Mouse (Mus musculus) frontal cortex, postnatal 25 days (tissue): ENCODE results near the gene Vamp2.

ENCODE experiments used
- DNase-seq, 2 experiments: peaks; one replicate each; pipeline ENCODE4 v3.0.0; 2022; ENCODE audit warnings: low spot score in 2 of 2

The Vamp2 gene

DNA sequence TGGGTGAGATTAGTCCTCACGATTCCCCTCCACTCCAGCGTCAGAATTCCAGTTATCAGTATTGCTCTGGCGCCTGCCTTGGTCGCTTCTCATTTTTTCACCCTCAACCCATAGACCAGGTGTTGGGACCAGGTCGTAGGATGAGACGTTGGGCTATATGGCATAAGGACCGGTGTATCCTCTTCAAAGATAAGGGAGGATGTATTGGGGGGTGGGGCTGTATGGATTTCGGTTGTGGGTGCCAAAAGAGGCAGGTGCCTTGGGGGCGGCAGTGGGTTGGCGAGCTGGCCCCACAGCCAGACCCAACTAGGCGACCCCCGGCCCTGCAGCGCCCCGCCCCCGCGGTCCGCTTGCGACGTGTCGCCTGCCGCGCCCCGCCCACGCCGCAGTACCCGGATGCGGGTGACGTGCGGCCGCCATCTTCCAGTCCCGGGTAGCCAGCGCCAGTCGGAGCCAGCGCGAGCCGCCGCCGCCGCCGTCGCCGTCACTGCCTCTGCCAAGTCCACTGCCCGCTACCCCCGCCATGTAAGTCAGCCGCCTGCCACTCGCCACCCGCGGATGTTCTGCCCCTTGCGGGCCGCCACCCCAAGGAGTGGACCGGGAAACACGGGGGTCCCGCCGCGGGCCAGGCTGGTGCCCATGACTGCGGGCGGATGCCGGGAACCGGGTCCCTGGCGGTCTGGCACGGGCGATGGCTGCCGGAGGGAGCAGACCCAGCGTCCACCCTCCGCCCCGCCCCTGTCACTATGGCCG lies at the start of gene Vamp2:
Vamp2 (plus strand) TSS at position 388 of the 753 bp plus-strand sequence.
- peak; percentile 92 for DNase-seq

DNA sequence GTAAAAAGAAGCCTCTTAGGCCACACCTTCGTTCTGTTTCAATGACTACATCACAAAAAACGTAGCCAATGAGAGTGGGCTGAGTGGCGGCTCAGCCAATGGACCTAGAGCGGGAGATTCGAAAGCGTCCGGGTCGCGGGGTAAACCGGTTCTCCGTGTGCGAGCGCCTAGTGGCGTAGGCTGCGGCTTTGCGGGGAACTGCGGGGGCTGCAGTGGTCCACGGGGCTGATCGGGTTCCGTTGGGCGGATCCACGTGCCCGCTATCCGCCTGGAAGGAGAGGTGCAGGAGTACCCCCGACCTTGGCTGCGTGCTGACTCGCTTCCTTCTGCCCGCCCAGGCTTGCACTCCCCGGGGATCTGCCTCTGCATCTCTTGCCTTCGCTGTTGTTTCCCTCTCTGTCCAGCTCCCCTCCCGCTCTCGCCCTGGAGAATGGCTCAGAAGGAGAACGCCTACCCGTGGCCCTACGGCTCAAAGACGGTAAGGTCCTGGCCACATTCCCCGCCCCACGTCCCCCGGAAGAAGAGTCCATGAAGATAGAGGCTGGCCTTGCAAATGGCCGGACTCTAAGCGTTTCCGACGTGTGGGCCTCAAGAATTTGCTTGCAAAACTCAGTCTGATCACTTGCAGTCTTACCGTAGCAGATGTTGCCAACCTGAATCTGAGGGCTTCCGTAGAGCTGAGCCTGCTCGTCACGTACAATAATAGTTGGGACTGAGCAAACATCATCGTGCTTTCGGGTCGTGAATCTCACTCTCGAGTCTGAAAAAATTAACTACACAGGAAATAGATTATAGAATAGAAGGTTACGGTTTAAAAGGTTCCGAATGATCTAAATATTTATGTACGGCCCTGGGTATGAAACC lies 42.5 kb upstream of the Vamp2 start, which contains the start of gene Aurkb:
Aurkb (plus strand) TSS at position 117 of the 864 bp plus-strand sequence.
- DNase-seq, result peak in 1 of 2 experiments; percentile 56

DNA sequence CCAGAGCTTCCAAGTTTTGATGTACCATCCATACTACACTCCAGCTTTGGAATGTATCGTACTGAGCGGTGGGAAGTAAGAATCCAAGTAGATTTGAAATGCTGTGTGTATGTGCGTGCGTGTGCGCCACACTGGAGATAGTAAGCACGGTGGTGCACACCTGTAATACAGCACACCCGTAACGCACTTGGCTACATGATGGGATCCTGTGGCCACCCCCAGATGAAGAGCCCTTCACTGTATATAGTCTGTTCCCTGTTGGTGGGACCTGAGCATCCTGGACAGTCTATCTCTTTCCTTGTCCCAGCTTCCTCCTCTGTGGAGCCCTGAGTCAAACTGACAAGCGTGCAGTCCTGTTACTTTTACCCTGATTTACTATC lies 41.9 kb upstream of the Vamp2 start:
- DNase-seq, result no peak

DNA sequence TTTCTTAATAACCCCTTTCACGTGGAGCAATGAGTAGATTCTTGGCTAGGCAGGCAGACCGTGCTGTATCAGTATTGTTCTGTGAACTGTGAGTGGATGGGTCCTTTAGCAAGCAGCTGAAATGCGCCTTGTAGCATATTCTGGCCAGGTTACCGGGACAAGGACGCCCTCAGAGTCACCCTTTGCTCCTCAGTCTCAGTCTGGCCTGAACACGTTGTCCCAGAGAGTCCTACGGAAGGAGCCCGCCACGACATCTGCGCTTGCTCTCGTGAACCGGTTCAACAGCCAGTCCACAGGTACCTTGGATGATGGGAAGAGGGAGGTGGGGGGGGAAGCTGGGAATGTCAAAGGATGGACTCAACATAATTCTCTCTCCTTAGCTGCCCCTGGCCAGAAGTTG lies 40.7 kb upstream of the Vamp2 start:
- DNase-seq, result no peak

DNA sequence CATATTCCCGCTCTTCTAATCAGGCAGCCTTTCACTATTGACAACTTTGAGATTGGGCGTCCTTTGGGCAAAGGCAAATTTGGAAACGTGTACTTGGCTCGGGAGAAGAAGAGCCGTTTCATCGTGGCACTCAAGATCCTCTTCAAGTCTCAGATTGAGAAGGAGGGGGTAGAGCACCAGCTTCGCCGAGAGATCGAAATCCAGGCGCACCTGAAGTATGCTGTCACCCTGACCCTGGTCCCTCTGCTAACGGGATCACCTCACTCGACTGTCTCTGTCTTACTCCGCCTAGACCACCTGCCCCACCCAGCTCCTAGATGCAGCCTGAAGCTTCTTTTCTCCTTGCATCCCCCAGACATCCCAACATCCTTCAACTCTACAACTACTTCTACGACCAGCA lies 40.1 kb upstream of the Vamp2 start:
- DNase-seq, result no peak

GRCm38 (mm10) chr11:69050748-69051147 lies 37.5 kb upstream of the Vamp2 start:
- no peak for DNase-seq

- no peak for DNase-seq
Observed at GRCm38 (mm10) chr11:69051771-69052170, 36.5 kb upstream of the Vamp2 start.

- DNase-seq, result no peak
Observed at GRCm38 (mm10) chr11:69052824-69053421, 35.4 kb upstream of the Vamp2 start.

DNA sequence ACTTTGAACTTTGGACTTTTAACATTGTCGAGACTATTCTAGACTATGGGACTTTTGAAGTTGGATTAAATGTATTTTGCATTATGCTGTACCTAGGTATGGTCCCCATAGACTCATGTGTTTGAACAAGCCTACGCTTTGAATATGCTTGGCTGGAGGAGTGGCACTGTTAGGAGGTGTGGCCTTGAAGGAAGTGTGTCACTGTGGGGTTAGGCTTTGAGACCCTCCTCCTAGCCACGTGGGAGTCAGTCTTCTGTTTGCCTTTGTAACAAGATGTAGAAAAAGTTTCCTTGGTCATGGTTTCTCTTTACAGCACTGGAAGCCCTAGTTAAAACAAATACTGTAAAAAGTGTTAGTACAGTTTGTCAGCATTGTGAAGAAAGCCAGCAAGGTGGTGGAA lies 34.4 kb upstream of the Vamp2 start:
- DNase-seq, result no peak

GRCm38 (mm10) chr11:69058265-69058664 lies 30.0 kb upstream of the Vamp2 start:
- DNase-seq, result no peak

- no peak for DNase-seq
Observed at GRCm38 (mm10) chr11:69058729-69059356, 29.4 kb upstream of the Vamp2 start.

DNA sequence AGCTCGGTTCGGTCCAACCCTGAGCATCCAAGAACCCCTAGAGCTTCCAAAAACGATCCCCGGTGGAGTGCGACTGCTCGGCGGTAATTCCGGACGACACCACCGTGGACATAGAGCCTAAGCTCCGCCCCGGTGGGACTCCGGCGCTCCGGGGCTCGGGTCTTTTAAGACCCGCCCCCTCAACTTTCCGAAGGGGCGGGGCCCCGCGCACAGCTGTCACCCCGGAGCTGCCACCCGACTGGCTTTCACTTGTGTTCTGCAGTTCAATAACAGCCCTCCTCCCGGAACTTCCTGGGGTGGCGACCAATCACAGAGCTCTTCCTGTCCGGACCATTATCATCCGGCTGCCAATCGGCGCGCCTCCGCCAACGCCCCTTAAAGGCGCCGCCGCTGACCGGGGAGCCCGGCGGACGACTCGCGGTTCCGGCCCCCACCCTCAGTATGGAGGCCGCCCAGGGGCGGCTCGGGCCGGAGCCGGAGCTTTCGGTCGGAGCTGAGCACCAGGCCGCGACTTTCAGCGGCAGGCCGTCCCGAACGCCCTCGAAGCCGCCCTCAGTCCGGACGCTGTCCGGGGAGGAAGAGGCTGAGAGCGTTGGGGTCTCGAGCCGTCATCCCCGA lies 28.8 kb upstream of the Vamp2 start, which contains the start of gene Borcs6:
Borcs6 (plus strand) TSS at position 361 of the 618 bp plus-strand sequence.
- DNase-seq, result peak; percentile 86 to 91

GRCm38 (mm10) chr11:69059975-69060411 lies 28.3 kb upstream of the Vamp2 start:
- DNase-seq, result no peak

DNA sequence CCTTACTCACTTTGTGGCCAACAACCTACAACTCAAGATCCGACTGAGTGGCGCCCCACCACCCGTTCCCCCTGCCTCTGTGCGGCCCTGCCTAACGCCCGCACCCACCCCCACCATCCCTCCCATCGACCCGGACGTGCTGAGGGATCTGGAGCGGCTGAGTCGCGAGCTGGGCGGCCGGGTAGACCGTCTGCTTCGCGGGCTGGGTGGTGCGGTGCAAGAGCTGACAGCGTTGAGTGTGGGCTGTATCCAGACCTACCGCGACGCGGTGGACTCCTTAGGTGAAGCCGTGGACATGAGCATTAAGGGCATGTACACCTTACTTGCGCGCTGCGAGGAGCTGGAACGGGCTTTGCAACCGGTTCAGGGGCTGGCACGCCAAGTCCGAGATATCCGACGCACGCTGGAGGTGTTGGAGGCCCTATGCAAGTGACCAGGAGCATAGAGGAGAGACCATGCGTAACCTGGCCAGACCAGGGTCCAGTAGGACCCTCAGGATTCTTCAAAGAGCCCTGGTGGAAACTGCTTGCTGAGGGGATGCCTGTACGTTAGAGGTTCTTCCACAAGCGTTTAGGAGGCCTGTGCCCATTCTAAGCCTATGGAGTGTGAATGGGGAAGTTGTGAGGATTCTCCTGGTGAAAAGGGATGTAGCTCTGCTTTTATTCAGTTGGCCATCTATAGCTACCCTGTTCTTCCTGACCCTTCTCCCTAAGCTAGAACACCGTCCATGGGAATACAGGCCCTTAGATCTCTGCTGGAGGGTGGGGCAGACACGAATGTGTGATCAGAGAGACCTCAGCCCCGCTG lies 27.6 kb upstream of the Vamp2 start:
- no peak for DNase-seq

DNA sequence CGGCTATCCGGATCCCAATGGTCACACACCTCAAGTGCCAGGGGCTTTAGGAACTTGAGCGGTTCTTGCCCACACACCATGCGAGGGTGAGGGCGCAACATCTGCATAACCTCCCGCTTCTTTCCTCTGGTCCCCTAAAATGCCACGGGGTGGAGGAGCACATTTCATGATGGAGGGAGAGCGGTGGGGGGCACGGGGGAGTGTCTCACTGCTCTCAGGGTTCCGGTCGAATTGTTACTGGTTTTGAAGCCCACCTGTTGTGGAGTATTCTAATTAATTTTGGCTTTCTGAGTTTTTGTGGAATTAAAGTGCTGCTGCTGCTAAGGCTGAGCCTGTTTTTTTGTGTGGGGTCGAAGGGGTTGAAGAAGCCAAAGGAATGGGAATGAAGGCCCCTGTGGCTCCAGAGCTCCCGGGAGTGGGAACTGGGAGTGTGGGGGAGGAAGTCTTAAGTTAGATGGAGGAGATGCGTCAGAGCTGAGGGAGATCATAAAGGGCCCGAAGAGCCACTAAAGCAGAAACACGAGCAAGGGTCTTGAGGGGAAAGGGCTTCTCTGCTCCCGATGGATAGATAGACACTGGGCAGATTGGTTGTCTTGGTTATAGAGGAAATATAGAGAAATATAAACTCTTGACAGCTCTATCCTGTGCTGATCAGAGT lies 26.9 kb upstream of the Vamp2 start:
- no peak for DNase-seq

- DNase-seq, result peak; percentile 75 to 78
Observed at GRCm38 (mm10) chr11:69062194-69062760, 26.0 kb upstream of the Vamp2 start.

DNA sequence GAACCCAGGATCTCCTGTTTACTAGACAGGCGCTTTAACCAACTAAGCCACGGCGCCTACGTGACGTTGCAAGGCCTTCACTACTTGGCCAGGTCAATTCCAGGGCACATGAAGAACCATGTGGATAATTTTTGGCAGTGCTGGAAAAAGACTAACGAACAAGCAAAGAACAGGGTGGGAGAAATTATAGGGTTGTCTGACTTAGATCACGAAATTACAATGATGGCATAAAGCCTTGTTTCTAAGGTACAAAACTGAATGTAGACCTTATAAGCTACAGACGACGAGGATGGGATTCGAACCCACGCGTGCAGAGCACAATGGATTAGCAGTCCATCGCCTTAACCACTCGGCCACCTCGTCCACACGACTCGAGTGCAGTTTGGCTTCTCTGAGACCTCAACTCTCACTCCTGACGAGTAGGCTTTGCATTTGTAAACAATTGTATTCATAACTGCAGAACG lies 25.5 kb upstream of the Vamp2 start:
- DNase-seq, result peak; percentile 99

GRCm38 (mm10) chr11:69063413-69064201 lies 24.7 kb upstream of the Vamp2 start:
- DNase-seq, result peak in 1 of 2 experiments; percentile 72
